Mouse (Mus musculus): ENCODE data around the gene Ppp2r3d. TPM values are rescaled to one million over a fixed set of nuclear protein-coding genes. Genes with fewer than 3 reads are reported as not detected.

The Ppp2r3d gene
- total RNA-seq, 2 experiments from 2014 or later, result 83.5 to 95.9 TPM

DNA sequence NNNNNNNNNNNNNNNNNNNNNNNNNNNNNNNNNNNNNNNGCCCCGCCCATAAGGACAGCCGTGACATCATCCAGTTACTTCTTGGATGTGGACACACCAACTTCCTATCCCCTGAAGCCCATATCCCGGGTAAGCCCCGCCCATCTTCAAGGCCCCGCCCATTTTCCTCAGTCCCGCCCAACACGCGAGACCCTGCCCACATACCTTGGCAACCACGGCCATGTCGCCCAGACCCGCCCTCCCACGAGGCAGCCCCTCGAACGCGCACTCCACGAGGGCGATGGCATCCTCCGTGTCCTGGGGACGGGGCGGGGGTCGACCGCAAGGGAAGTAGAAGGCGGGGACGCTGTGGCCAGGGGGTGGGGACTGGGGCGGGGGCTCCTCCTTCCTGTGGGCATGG is 54.3 kb downstream of the Ppp2r3d start:
- intact Hi-C loops (cut with DNase I), result no loop called here
- DNase-seq (ENCODE audit: low spot score in 2 of 2), result peak; percentile 29 to 54

DNA sequence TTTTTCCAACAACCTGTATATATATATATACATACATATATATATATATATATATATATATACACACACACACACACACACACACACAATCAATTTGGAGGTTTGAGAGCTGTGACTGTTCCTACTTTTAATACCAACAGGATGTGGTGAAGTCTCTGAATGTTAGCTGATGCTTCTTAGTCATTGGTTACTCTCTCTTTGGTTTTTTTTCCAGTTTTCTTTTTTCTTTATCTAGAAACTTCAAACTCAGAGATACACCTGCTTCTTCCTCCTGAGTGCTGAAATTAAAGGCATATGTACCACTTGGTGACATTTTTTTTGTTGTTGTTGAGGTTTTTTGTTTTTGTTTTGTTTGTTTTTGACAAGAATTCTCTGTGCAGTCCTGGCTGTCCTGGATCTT is 63.8 kb downstream of the Ppp2r3d start:
- intact Hi-C loops (cut with DNase I), result loop anchor here (5.0 kb wide), 2 partner anchors 46 to 61 kb away; no protein-coding TSS in a partner anchor
- DNase-seq (ENCODE audit: low spot score in 2 of 2), result no peak

DNA sequence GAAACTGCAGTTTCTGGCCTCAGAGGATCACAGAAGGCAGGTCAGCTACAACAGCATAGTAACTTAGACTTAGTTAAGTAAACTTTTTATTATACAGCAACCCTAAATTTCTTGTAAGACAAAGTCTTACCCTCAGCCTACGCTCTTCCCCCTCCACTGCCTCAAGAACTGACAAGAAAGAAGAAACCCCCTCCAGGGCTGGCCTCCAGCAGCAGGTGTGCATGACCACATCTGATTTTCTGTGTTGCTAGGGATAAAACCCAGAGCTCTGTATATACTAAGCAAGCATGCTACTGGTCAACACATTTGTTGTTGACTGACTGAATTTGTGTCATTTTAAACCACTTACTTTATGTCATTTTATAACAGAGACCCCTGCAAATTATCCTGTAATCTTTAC is 65.1 kb downstream of the Ppp2r3d start:
- intact Hi-C loops (cut with DNase I), result loop anchor here (5.0 kb wide), 2 partner anchors 44 to 59 kb away; no protein-coding TSS in a partner anchor
- no peak for DNase-seq (ENCODE audit: low spot score in 2 of 2)

DNA sequence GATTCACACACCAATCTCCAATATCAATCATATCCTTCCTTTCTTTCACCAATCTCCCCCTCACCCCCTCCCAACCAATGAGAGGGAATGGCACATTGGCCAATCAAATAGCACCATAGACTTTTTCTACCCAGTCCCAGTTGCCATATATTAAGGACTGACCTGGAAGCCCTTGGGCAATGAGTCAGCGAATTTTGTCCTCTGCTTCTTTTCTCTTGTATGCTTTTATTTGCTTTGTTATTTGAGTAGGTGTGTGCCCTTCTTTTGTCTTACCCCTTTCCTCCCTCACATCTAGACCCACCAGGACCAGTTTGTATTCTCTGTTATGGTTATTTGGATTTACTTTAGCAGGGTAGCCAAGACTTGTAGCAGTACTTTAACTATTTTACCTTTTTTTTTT is 68.1 kb downstream of the Ppp2r3d start:
- intact Hi-C loops (cut with DNase I), result no loop called here
- DNase-seq (ENCODE audit: low spot score in 2 of 2), result no peak

Other genes starting within 250 kb of the Ppp2r3d start
- gene 2010315B03Rik, start 164.2 kb downstream of the Ppp2r3d start, total RNA-seq (2021), result 10 to 100 TPM; 15.7 to 23.2 TPM
- not detected for gene Gm21836, start 16.9 kb upstream of the Ppp2r3d start, total RNA-seq (2021)

All from left cerebral cortex, postnatal 25 days (tissue).